Mouse (Mus musculus) lung, postnatal 0 days (tissue): Measurements from ENCODE around the gene Fbln2.

Experiments
- CTCF ChIP-seq: IDR thresholded peaks from 2 replicates; pipeline ENCODE4 v1.5.1; 2016; ENCODE audit warnings: antibody characterized with exemption, mild to moderate bottlenecking
- EP300 ChIP-seq: IDR thresholded peaks from 2 replicates; pipeline ENCODE4 v1.6.1; 2016; ENCODE audit warnings: antibody characterized with exemption, mild to moderate bottlenecking, control low read depth

DNA sequence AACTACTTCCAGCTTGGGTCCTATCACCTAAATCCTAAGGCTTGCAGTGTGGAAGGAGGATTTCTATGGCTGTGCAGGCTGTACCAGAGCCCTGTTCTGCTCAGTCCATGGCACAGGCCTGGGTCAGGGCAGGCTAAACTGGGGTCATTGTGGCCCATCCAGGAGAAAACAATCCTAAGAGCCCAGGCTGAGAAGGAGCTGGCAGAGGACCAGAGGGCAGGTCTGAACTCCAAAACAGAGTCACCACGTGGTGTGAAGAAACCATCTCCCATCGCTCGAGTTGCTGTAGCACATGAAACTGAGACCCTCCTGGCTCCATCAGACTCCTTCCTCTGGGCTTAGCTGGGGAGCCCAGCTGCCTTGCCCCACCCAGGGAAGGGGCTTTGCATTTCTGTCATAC lies 6.9 kb upstream of the Fbln2 start:
- TF ChIP-seq CTCF (no peak), EP300 (no peak)
